Mouse (Mus musculus) kidney, postnatal 0 days (tissue): ENCODE measurements around the gene Madcam1. TPM values are rescaled to one million over a fixed set of nuclear protein-coding genes. Genes with fewer than 3 reads are reported as not detected.

Experiments used
- ATAC-seq: fragments of 200-750 bp; cut with Nextera tagmentation; replicated peaks from 2 replicates; pipeline ENCODE4 v1.8.0; 2017; ENCODE audit warnings: low read depth, moderate number of reproducible peaks, moderate TSS enrichment, moderate library complexity; ENCODE audit not compliant: low FRiP score
- DNase-seq: peaks from one replicate; pipeline ENCODE4 v3.0.0-alpha.2; 2016; ENCODE audit warnings: low spot score
- H3K27ac ChIP-seq: fragments of 300-500 bp; sonication (generic); 2 replicates; pipeline ENCODE4 v1.5.1; 2014; ENCODE audit warnings: mild to moderate bottlenecking
- H3K27me3 ChIP-seq: fragments of 300-500 bp; sonication (generic); 2 replicates; pipeline ENCODE4 v1.6.1; 2014; ENCODE audit warnings: low read length, mixed read lengths; ENCODE audit not compliant: insufficient read depth
- H3K36me3 ChIP-seq: fragments of 300-500 bp; sonication (generic); 2 replicates; pipeline ENCODE4 v1.6.1; 2014; ENCODE audit warnings: low read length, mixed read lengths; ENCODE audit not compliant: insufficient read depth
- H3K4me1 ChIP-seq: fragments of 300-500 bp; sonication (generic); replicated peaks from 2 replicates; pipeline ENCODE4 v1.6.1; 2014; ENCODE audit warnings: antibody characterized with exemption, low read length, mixed read lengths; ENCODE audit not compliant: insufficient read depth
- H3K4me2 ChIP-seq: fragments of 300-500 bp; sonication (generic); 2 replicates; pipeline ENCODE4 v1.6.1; 2014; ENCODE audit warnings: mild to moderate bottlenecking, low read length, moderate library complexity, mixed read lengths
- H3K4me3 ChIP-seq: fragments of 300-500 bp; sonication (generic); replicated peaks from 2 replicates; pipeline ENCODE4 v1.5.1; 2014; ENCODE audit warnings: low read depth, low read length
- H3K9ac ChIP-seq: fragments of 300-500 bp; sonication (generic); 2 replicates; pipeline ENCODE4 v1.6.1; 2014; ENCODE audit warnings: low read depth, low read length
- H3K9me3 ChIP-seq: fragments of 300-500 bp; sonication (generic); replicated peaks from 2 replicates; pipeline ENCODE4 v1.6.1; 2016; ENCODE audit warnings: low read length, inconsistent platforms, mixed read lengths
- CTCF ChIP-seq: IDR thresholded peaks from 2 replicates; pipeline ENCODE4 v1.5.1; 2016; ENCODE audit warnings: antibody characterized with exemption, low read depth, mild to moderate bottlenecking, moderate library complexity
- WGBS: fragments of 180-500 bp; shearing (Covaris S2); extraction: QIAGEN DNeasy Blood & Tissue Kit; methylation state at CpG from one replicate; pipeline ENCODE4 v1.1.7; 2014; 5-methylcytosine and 5-hydroxymethylcytosine counted together
- polyA plus RNA-seq: library from polyadenylated mRNA; unstranded; fragments of >200 nt; fragmentation: Nextera tagmentation; extraction: Ambion mirVana; gene quantifications from 2 replicates; pipeline ENCODE4 v1.2.1, GENCODE M21; 2015

Madcam1 gene
- polyA plus RNA-seq, 1 experiment from 2014 or later = 1.5 TPM

DNA sequence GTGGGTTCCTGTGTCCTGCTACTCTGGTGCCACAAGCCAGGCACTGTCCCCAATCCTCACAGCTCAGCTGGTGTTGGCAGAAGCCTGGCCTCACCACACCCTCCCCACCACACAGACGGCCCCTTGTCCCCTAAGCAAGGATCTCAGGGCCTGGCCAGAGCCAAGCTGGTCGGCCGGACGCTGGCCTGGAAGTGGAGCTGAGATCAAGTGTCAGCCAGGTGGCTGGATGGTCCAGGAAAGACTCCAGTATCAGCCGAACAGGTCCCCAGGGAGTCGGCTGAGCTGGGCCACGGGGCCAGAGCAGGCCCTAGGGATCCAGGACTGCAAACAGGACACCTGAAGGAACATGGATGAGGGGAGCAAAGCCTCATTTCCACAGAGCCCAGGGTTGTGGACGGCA lies 18.6 kb upstream of the Madcam1 start, which contains the start of gene Odf3l2:
Gene Odf3l2, minus strand, starts transcription at position 28 of the 400 bp plus-strand sequence.
- no peak for TF ChIP-seq CTCF
- Histone ChIP-seq H3K4me1 (no peaks in the 10 kb centered on the region), H3K27me3 (no peaks in the 10 kb centered on the region)

DNA sequence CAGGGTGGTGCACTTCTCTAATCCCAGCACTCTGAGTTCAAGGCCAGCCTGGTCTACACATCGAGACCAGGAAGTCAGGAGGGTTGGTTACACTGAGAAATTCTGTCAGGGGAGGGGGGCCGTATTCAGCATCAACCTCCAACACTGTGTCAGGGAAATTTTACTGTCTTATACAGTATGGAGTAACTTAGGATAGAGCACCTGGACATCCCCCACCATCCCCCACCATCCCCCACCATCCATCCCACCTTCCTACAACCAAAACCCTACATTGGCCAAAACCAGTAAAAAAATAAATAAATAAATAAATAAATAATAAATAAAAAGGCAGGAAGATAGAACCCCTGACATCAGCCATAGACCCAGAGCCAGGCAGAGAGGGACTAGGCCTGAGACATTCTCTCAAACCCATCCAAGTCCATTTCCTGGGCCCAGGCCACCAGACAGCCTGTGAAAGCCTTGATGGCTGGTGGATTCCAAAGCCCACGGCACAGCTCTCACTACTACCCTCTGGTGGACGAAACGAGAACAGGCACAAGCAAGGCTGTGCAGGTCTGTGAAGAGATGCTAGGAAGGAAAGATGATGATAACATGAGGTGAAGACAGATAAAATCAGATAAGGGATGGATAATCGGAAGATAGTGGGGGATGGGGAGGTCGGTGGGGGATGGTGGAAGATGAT lies 15.1 kb upstream of the Madcam1 start:
- H3K9me3 ChIP-seq = no peaks in the 10 kb centered on the region
- no peak overlapping the region for H3K4me2 ChIP-seq
- ATAC-seq (peak; percentile 38; the same call in 1 of the 2 replicates), DNase-seq (peak; percentile 82)
- H3K36me3 ChIP-seq = no peaks in the 10 kb centered on the region
- peak; percentile 95 for TF ChIP-seq CTCF
- no peak overlapping the region for H3K9ac ChIP-seq
- WGBS = 29% methylated on average over 7 of the region's 7 CpGs
- no peaks in the 10 kb centered on the region for H3K27me3 ChIP-seq
- no peak overlapping the region for H3K27ac ChIP-seq
- no peaks in the 10 kb centered on the region for H3K4me1 ChIP-seq
- H3K4me3 ChIP-seq = no peak overlapping the region

More for the DNA sequence above, 18.6 kb upstream of the Madcam1 start, which contains the start of gene Odf3l2:
- Histone ChIP-seq H3K9ac (0 out of 2 replicates have a peak within 1 kb of the TSS, but pooled peaks have one; percentile 44), H3K4me2 (no peak within 1 kb of the TSS), H3K9me3 (no peaks in the 10 kb centered on the region), H3K27ac (no peak within 1 kb of the TSS), H3K4me3 (no peak within 1 kb of the TSS), H3K36me3 (no peaks in the 10 kb centered on the region)
- ATAC-seq (no peak), DNase-seq (no peak)
- 38% methylated on average over 8 of the region's 8 CpGs for WGBS

GRCm38 (mm10) chr10:79652789-79653188 lies 11.6 kb upstream of the Madcam1 start:
- Histone ChIP-seq H3K9ac (no peak overlapping the region), H3K27ac (no peak overlapping the region), H3K4me1 (no peaks in the 10 kb centered on the region), H3K4me3 (no peak overlapping the region), H3K36me3 (no peaks in the 10 kb centered on the region), H3K9me3 (no peaks in the 10 kb centered on the region), H3K4me2 (no peak overlapping the region), H3K27me3 (no peaks in the 10 kb centered on the region)
- no peak for TF ChIP-seq CTCF
- 76% methylated on average over 7 of the region's 7 CpGs for WGBS
- DNase-seq (no peak), ATAC-seq (no peak)

DNA sequence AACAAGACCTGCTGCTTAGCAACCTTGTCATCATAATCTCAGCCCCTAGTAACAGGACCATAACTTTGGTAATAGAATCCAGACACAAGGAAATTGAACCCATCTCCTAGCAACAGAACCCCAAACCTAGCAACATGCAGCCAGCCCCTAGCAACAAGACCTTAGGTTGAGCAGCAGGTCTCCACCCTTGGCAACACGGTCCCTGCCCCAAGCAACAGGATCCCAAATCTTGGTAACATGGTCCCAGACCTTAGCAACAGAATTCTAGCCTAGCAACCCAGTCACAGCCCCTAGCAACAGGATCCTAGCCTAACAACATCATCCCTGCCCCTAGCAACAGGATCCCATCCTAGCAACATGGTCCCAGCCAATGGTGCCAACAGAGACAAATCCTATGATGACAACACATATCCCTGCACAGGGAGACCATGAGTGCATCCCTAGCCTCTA lies 9.4 kb upstream of the Madcam1 start:
- Histone ChIP-seq H3K4me1 (no peaks in the 10 kb centered on the region), H3K4me2 (no peak overlapping the region), H3K27ac (no peak overlapping the region), H3K4me3 (no peak overlapping the region), H3K27me3 (no peaks in the 10 kb centered on the region), H3K9me3 (no peaks in the 10 kb centered on the region), H3K9ac (no peak overlapping the region), H3K36me3 (no peaks in the 10 kb centered on the region)
- WGBS = 54% methylated on average over 1 of the region's 1 CpGs
- TF ChIP-seq CTCF = no peak
- DNase-seq (no peak), ATAC-seq (no peak; the same call in 1 of the 2 replicates)

GRCm38 (mm10) chr10:79658829-79659228 lies 5.5 kb upstream of the Madcam1 start:
- Histone ChIP-seq H3K4me1 (no peaks in the 10 kb centered on the region), H3K36me3 (no peaks in the 10 kb centered on the region), H3K27ac (no peak overlapping the region), H3K4me2 (no peak overlapping the region), H3K9me3 (no peaks in the 10 kb centered on the region), H3K27me3 (no peaks in the 10 kb centered on the region), H3K9ac (no peak overlapping the region), H3K4me3 (no peak overlapping the region)
- peak; percentile 45; the same call in 1 of the 2 replicates for ATAC-seq
- peak; percentile 65 for TF ChIP-seq CTCF
- 22% methylated on average over 4 of the region's 4 CpGs for WGBS
- no peak for DNase-seq

DNA sequence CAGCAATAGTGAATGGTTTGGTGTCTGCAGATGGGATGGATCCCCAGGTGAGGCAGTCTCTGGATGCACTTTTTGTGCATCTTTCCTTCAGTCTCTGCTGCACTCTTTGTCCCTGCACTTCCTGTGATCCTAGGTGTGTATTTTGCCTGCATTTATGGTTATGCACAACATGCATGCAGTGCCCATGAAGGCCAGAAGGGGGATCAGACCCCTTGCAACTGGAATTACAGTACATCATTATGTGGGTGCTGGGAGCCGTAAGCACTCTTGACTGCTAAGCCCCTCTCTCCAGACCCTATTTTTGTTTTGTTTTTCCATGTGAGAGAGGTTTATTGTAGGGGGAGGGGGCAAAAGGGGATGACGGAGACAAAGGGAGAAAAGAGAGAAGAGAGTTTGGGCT lies 4.1 kb upstream of the Madcam1 start:
- WGBS = 89% methylated on average over 2 of the region's 2 CpGs
- Histone ChIP-seq H3K4me1 (no peaks in the 10 kb centered on the region; the same call in 1 of the 2 replicates), H3K4me2 (no peak overlapping the region)

More for the DNA sequence above, 4.1 kb upstream of the Madcam1 start:
- TF ChIP-seq CTCF = peak; percentile 54
- no peaks in the 10 kb centered on the region for H3K36me3 ChIP-seq
- H3K4me3 ChIP-seq = no peak overlapping the region
- H3K27me3 ChIP-seq = no peaks in the 10 kb centered on the region
- no peak overlapping the region for H3K9ac ChIP-seq
- H3K27ac ChIP-seq = no peak overlapping the region
- ATAC-seq (no peak), DNase-seq (no peak)
- H3K9me3 ChIP-seq = no peaks in the 10 kb centered on the region
